Mouse (Mus musculus) embryonic fibroblast, embryonic 13.5 days (primary cell): ENCODE results near the gene Tctex1d1.

ENCODE experiments used
- CTCF ChIP-seq: IDR thresholded peaks from 2 replicates; pipeline ENCODE4 v1.5.1; 2011; ENCODE audit warnings: mild to moderate bottlenecking, control low read depth, low read length, moderate library complexity, borderline replicate concordance; ENCODE audit not compliant: insufficient read depth
- POLR2A ChIP-seq: IDR thresholded peaks from 2 replicates; pipeline ENCODE4 v1.6.1; 2011; ENCODE audit warnings: low read depth, mild to moderate bottlenecking, control low read depth, low read length, moderate library complexity

DNA sequence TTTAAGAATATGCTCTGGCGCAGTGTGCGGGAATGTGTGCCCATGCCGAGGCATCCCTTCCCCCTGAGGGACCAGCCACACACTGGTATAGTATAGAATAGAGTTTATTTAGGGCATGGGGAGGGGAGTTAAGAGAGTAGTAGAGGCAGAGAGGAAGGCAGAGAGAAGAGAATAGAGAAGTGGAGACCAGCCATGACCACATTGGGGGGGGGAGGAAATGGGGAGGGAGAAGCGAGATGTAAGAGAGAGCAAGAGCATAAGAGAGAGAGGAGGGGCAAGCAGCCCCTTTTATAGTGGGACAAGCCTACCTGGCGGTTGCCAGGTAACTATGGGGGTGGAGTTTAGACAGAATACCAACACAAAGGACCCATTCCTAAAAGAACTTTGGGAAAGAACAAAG, 19.0 kb upstream of the Tctex1d1 start:
- TF ChIP-seq CTCF (no peak), POLR2A (no peak)
